Mouse (Mus musculus): Measurements from ENCODE around the gene B430305J03Rik. TPM values are rescaled to one million over a fixed set of nuclear protein-coding genes. Genes with fewer than 3 reads are reported as not detected.

Gene B430305J03Rik
- not detected in 2 replicates for polyA plus RNA-seq (2015; fragmentation: Nextera tagmentation; extraction: Ambion mirVana)

GRCm38 (mm10) chr3:61365779-61366373 lies at the start of gene B430305J03Rik:
Gene B430305J03Rik, minus strand, starts transcription at chr3:61365951.
- DNase-seq (ENCODE audit: low spot score), result peak; percentile 32

GRCm38 (mm10) chr3:61409683-61410082 lies 43.9 kb upstream of the B430305J03Rik start:
- DNase-seq (ENCODE audit: low spot score), result peak; percentile 9

GRCm38 (mm10) chr3:61406921-61407320 lies 41.2 kb upstream of the B430305J03Rik start:
- no peak for DNase-seq (ENCODE audit: low spot score)

GRCm38 (mm10) chr3:61400823-61401387 lies 35.2 kb upstream of the B430305J03Rik start:
- no peak for DNase-seq (ENCODE audit: low spot score)

- no peak for DNase-seq (ENCODE audit: low spot score)
Measured at GRCm38 (mm10) chr3:61396728-61397127, 31.0 kb upstream of the B430305J03Rik start.

GRCm38 (mm10) chr3:61395382-61395781 lies 29.6 kb upstream of the B430305J03Rik start:
- DNase-seq (ENCODE audit: low spot score), result no peak

- no peak for DNase-seq (ENCODE audit: low spot score)
Measured at GRCm38 (mm10) chr3:61393520-61393919, 27.8 kb upstream of the B430305J03Rik start.

- no peak for DNase-seq (ENCODE audit: low spot score)
Measured at GRCm38 (mm10) chr3:61392881-61393280, 27.1 kb upstream of the B430305J03Rik start.

- no peak for DNase-seq (ENCODE audit: low spot score)
Measured at GRCm38 (mm10) chr3:61391564-61391963, 25.8 kb upstream of the B430305J03Rik start.

GRCm38 (mm10) chr3:61386368-61386767 lies 20.6 kb upstream of the B430305J03Rik start:
- no peak for DNase-seq (ENCODE audit: low spot score)

GRCm38 (mm10) chr3:61376001-61376400 lies 10.2 kb upstream of the B430305J03Rik start:
- DNase-seq (ENCODE audit: low spot score), result no peak

GRCm38 (mm10) chr3:61368446-61368845 lies 2.7 kb upstream of the B430305J03Rik start:
- no peak for DNase-seq (ENCODE audit: low spot score)

GRCm38 (mm10) chr3:61364978-61365778 lies 573 bp downstream of the B430305J03Rik start:
- DNase-seq (ENCODE audit: low spot score), result peak; percentile 37

GRCm38 (mm10) chr3:61364661-61364977 lies 1.1 kb downstream of the B430305J03Rik start:
- no peak for DNase-seq (ENCODE audit: low spot score)

- DNase-seq (ENCODE audit: low spot score), result peak; percentile 95
Measured at GRCm38 (mm10) chr3:61363989-61364660, 1.6 kb downstream of the B430305J03Rik start.

GRCm38 (mm10) chr3:61363161-61363988 lies 2.4 kb downstream of the B430305J03Rik start:
- DNase-seq (ENCODE audit: low spot score), result peak; percentile 95

- peak; percentile 14 for DNase-seq (ENCODE audit: low spot score)
Measured at GRCm38 (mm10) chr3:61362821-61363160, 3.0 kb downstream of the B430305J03Rik start.

GRCm38 (mm10) chr3:61361338-61361737 lies 4.4 kb downstream of the B430305J03Rik start, which contains the start of gene Rap2b:
Gene Rap2b, plus strand, starts transcription at chr3:61361638.
- DNase-seq (ENCODE audit: low spot score), result no peak

GRCm38 (mm10) chr3:61358756-61359293 lies 6.9 kb downstream of the B430305J03Rik start:
- no peak for DNase-seq (ENCODE audit: low spot score)

- DNase-seq (ENCODE audit: low spot score), result no peak
Measured at GRCm38 (mm10) chr3:61358107-61358506, 7.6 kb downstream of the B430305J03Rik start.

- DNase-seq (ENCODE audit: low spot score), result no peak
Measured at GRCm38 (mm10) chr3:61355464-61355863, 10.3 kb downstream of the B430305J03Rik start.

All from thymus, postnatal 0 days (tissue).